Mouse (Mus musculus): ENCODE data around the gene Ppip5k2. TPM values are rescaled to one million over a fixed set of nuclear protein-coding genes. Genes with fewer than 3 reads are reported as not detected.

The Ppip5k2 gene
- polyA plus RNA-seq, 1 experiment from 2014 or later: 47.8 TPM

DNA sequence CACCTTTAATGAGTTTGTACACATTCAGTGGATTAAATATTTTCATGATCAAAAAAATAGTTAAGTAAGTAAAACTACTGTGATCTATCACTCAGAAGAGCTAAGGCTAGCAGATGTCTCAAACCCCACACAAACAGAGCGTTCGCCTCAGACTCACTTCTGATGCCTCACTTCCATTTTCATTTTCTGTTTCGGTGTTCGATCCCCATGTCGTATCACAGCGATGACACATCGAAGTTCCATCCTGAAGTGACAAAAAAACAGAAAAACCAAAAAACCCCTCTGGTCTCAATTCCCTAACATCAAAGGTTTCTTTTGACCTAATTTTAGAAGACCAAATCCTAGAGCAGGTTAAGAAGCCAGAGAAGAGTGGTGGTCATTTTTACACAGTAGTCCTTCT is 23.9 kb downstream of the Ppip5k2 start:
- no peak for ATAC-seq (ENCODE audit: insufficient number of reproducible peaks, insufficient read depth, low FRiP score, low read depth)
- H3K4me1 ChIP-seq (ENCODE audit: control insufficient read depth, insufficient read depth, low read length): no peaks in the 10 kb centered on the region
- WGBS: 92% methylated on average over 7 of the region's 7 CpGs
- H3K36me3 ChIP-seq (ENCODE audit: control insufficient read depth, insufficient read depth, low read length): peaks cover 35% of the 10 kb centered on the region
- H3K27ac ChIP-seq (ENCODE audit: low read length): no peak overlapping the region
- H3K9ac ChIP-seq (replicated peaks; ENCODE audit: low read depth, low read length): no peak overlapping the region
- H3K4me3 ChIP-seq (ENCODE audit: low read depth, low read length): no peak overlapping the region
- H3K4me2 ChIP-seq (replicated peaks; ENCODE audit: low read depth, low read length): no peak overlapping the region
- no peaks in the 10 kb centered on the region for H3K27me3 ChIP-seq (ENCODE audit: control insufficient read depth, insufficient read depth, low read length)
- no peaks in the 10 kb centered on the region for H3K9me3 ChIP-seq (ENCODE audit: control insufficient read depth, low read depth, low read length)

- Histone ChIP-seq H3K36me3 (ENCODE audit: control insufficient read depth, insufficient read depth, low read length) (peaks cover 38% of the 10 kb centered on the region), H3K27ac (ENCODE audit: low read length) (no peak overlapping the region), H3K4me3 (ENCODE audit: low read depth, low read length) (no peak overlapping the region), H3K4me1 (ENCODE audit: control insufficient read depth, insufficient read depth, low read length) (no peaks in the 10 kb centered on the region), H3K9me3 (ENCODE audit: control insufficient read depth, low read depth, low read length) (no peaks in the 10 kb centered on the region), H3K4me2 (replicated peaks; ENCODE audit: low read depth, low read length) (no peak overlapping the region), H3K9ac (replicated peaks; ENCODE audit: low read depth, low read length) (no peak overlapping the region), H3K27me3 (ENCODE audit: control insufficient read depth, insufficient read depth, low read length) (no peaks in the 10 kb centered on the region)
- WGBS: 89% methylated on average over 4 of the region's 4 CpGs
- no peak for ATAC-seq (ENCODE audit: insufficient number of reproducible peaks, insufficient read depth, low FRiP score, low read depth)
Observed at GRCm38 (mm10) chr1:97745712-97746111, 24.5 kb downstream of the Ppip5k2 start.

DNA sequence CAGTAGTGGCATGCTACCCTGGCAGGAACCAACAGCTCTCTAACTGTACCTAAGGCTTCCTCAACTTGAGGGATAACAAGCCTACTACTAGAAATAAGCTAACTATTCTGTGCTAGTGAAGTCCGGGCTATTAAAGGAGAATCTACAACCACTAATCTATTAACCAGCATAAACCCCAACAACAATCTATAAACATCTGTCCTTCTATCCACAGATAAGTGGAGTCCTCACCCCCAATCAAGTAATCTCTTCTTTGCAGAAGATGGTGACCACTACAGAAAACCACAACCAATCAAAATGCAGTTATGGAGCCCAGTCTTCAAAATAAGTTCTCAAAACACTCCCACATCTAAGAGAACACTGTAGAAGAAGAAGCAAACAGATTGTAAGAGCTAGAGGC is 27.1 kb downstream of the Ppip5k2 start:
- no peaks in the 10 kb centered on the region for H3K27me3 ChIP-seq (ENCODE audit: control insufficient read depth, insufficient read depth, low read length)
- ATAC-seq (ENCODE audit: insufficient number of reproducible peaks, insufficient read depth, low FRiP score, low read depth): no peak
- no peak overlapping the region for H3K27ac ChIP-seq (ENCODE audit: low read length)
- no peak overlapping the region for H3K4me3 ChIP-seq (ENCODE audit: low read depth, low read length)
- H3K4me2 ChIP-seq (replicated peaks; ENCODE audit: low read depth, low read length): no peak overlapping the region
- 100% methylated on average over 1 of the region's 1 CpGs for WGBS
- no peaks in the 10 kb centered on the region for H3K4me1 ChIP-seq (ENCODE audit: control insufficient read depth, insufficient read depth, low read length)
- H3K9ac ChIP-seq (replicated peaks; ENCODE audit: low read depth, low read length): no peak overlapping the region
- H3K36me3 ChIP-seq (ENCODE audit: control insufficient read depth, insufficient read depth, low read length): peaks cover 39% of the 10 kb centered on the region
- no peaks in the 10 kb centered on the region for H3K9me3 ChIP-seq (ENCODE audit: control insufficient read depth, low read depth, low read length)

DNA sequence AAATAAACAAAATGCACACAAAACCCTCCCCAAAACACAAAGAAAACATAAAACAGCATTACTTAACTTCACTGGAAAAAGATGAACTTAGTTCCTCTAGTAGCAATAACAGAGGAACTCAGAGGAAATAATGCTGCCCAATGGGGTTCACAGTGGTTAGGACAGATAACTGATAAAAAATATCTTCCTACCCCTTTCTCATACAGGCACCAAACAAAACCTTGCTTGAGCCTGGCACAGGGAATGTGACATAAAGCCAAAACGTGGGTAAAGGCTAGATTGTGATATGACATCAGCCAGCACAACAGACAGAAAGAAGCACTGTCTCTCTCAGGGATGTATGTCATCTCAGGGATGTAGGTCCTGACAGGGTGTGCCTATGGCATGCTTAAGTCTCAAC is 40.9 kb downstream of the Ppip5k2 start:
- Histone ChIP-seq H3K27ac (ENCODE audit: low read length) (no peak overlapping the region), H3K4me1 (ENCODE audit: control insufficient read depth, insufficient read depth, low read length) (no peaks in the 10 kb centered on the region), H3K4me3 (ENCODE audit: low read depth, low read length) (no peak overlapping the region), H3K9me3 (ENCODE audit: control insufficient read depth, low read depth, low read length) (no peaks in the 10 kb centered on the region), H3K4me2 (replicated peaks; ENCODE audit: low read depth, low read length) (no peak overlapping the region), H3K9ac (replicated peaks; ENCODE audit: low read depth, low read length) (no peak overlapping the region), H3K27me3 (ENCODE audit: control insufficient read depth, insufficient read depth, low read length) (no peaks in the 10 kb centered on the region), H3K36me3 (ENCODE audit: control insufficient read depth, insufficient read depth, low read length) (peaks cover 21% of the 10 kb centered on the region)
- no peak for ATAC-seq (ENCODE audit: insufficient number of reproducible peaks, insufficient read depth, low FRiP score, low read depth)
- WGBS: 80% methylated on average over 1 of the region's 1 CpGs

DNA sequence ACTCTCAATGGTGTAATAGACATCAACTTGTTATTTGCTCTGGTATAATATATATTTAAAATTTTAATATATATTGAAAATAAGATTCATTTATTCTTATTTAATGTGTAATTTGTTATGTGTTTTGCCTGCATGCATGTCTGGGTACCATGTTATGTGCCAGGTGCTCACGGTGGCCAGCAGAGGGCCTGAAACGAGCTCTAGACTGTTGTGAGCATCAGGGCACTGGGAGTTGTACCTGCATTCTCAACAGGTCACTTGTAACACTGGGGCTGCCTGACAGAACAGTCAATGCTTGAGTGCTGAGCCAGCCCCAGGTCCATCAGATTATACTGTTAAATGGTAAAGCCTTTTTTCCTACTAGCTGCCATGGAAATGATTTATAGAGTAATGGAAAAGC is 43.5 kb downstream of the Ppip5k2 start:
- Histone ChIP-seq H3K9me3 (ENCODE audit: control insufficient read depth, low read depth, low read length) (no peaks in the 10 kb centered on the region), H3K4me3 (ENCODE audit: low read depth, low read length) (no peak overlapping the region), H3K4me2 (replicated peaks; ENCODE audit: low read depth, low read length) (no peak overlapping the region), H3K4me1 (ENCODE audit: control insufficient read depth, insufficient read depth, low read length) (no peaks in the 10 kb centered on the region), H3K36me3 (ENCODE audit: control insufficient read depth, insufficient read depth, low read length) (peaks cover 27% of the 10 kb centered on the region), H3K27me3 (ENCODE audit: control insufficient read depth, insufficient read depth, low read length) (no peaks in the 10 kb centered on the region), H3K9ac (replicated peaks; ENCODE audit: low read depth, low read length) (no peak overlapping the region), H3K27ac (ENCODE audit: low read length) (no peak overlapping the region)
- ATAC-seq (ENCODE audit: insufficient number of reproducible peaks, insufficient read depth, low FRiP score, low read depth): no peak
- WGBS: 65% methylated on average over 2 of the region's 2 CpGs

DNA sequence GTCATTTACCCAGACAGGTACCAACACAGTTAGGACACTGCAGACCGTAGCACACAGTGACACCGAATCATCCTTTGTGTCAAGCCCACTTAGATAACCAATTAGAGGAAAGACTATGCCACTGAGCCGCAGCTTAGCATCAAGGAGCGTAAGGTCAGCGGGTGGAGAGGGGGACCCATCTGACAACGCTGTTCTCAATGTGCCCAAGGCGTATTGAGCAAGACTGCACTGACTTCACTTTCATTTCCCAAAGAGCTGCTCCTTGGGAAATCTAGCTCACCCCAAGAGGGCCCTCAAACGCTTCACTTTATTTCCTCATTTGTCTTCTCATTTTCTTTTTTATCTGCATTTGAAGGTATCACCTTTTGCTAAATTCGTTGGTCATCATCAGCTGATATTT is 51.8 kb downstream of the Ppip5k2 start:
- WGBS: 88% methylated on average over 9 of the region's 9 CpGs
- Histone ChIP-seq H3K27ac (ENCODE audit: low read length) (no peak overlapping the region), H3K27me3 (ENCODE audit: control insufficient read depth, insufficient read depth, low read length) (no peaks in the 10 kb centered on the region), H3K9me3 (ENCODE audit: control insufficient read depth, low read depth, low read length) (no peaks in the 10 kb centered on the region), H3K4me1 (ENCODE audit: control insufficient read depth, insufficient read depth, low read length) (no peaks in the 10 kb centered on the region), H3K4me3 (ENCODE audit: low read depth, low read length) (no peak overlapping the region), H3K36me3 (ENCODE audit: control insufficient read depth, insufficient read depth, low read length) (peaks cover 30% of the 10 kb centered on the region), H3K4me2 (replicated peaks; ENCODE audit: low read depth, low read length) (no peak overlapping the region), H3K9ac (replicated peaks; ENCODE audit: low read depth, low read length) (no peak overlapping the region)
- no peak for ATAC-seq (ENCODE audit: insufficient number of reproducible peaks, insufficient read depth, low FRiP score, low read depth)

- Histone ChIP-seq H3K9ac (replicated peaks; ENCODE audit: low read depth, low read length) (no peak overlapping the region), H3K36me3 (ENCODE audit: control insufficient read depth, insufficient read depth, low read length) (peaks cover 17% of the 10 kb centered on the region), H3K4me3 (ENCODE audit: low read depth, low read length) (no peak overlapping the region), H3K27ac (ENCODE audit: low read length) (no peak overlapping the region), H3K9me3 (ENCODE audit: control insufficient read depth, low read depth, low read length) (no peaks in the 10 kb centered on the region), H3K4me2 (replicated peaks; ENCODE audit: low read depth, low read length) (no peak overlapping the region), H3K4me1 (ENCODE audit: control insufficient read depth, insufficient read depth, low read length) (no peaks in the 10 kb centered on the region), H3K27me3 (ENCODE audit: control insufficient read depth, insufficient read depth, low read length) (no peaks in the 10 kb centered on the region)
- WGBS: 83% methylated on average over 11 of the region's 11 CpGs
- no peak for ATAC-seq (ENCODE audit: insufficient number of reproducible peaks, insufficient read depth, low FRiP score, low read depth)
Observed at GRCm38 (mm10) chr1:97714334-97714868, 55.8 kb downstream of the Ppip5k2 start.

GRCm38 (mm10) chr1:97710520-97710919 is 59.7 kb downstream of the Ppip5k2 start:
- no peak overlapping the region for H3K4me3 ChIP-seq (ENCODE audit: low read depth, low read length)
- no peak overlapping the region for H3K27ac ChIP-seq (ENCODE audit: low read length)
- no peaks in the 10 kb centered on the region for H3K9me3 ChIP-seq (ENCODE audit: control insufficient read depth, low read depth, low read length)
- H3K4me2 ChIP-seq (replicated peaks; ENCODE audit: low read depth, low read length): no peak overlapping the region
- H3K4me1 ChIP-seq (ENCODE audit: control insufficient read depth, insufficient read depth, low read length): 0 out of 2 replicates have a peak, but pooled peaks cover 3% of the 10 kb centered on the region
- H3K27me3 ChIP-seq (ENCODE audit: control insufficient read depth, insufficient read depth, low read length): no peaks in the 10 kb centered on the region
- ATAC-seq (ENCODE audit: insufficient number of reproducible peaks, insufficient read depth, low FRiP score, low read depth): no peak
- 67% methylated on average over 3 of the region's 3 CpGs for WGBS
- peaks cover 11% of the 10 kb centered on the region for H3K36me3 ChIP-seq (ENCODE audit: control insufficient read depth, insufficient read depth, low read length)
- no peak overlapping the region for H3K9ac ChIP-seq (replicated peaks; ENCODE audit: low read depth, low read length)

DNA sequence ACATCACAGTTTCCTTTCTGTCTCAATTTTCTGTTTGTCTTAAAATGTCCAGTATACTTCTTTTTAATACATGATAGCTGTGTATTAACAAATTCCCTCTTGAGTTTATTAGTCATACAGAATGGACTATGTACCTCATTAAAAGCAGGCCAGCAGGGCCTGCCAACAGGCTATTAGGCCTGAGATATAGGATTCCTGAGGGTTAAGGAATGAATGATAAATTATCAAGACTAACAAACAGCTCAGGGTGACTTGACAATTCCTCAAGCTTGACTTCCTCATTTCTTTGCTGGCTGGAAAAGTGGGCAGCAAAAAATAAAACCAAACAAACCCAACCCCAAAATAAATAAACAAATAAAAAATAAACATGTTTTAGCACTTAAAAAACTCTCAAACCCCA is 64.8 kb downstream of the Ppip5k2 start:
- Histone ChIP-seq H3K36me3 (ENCODE audit: control insufficient read depth, insufficient read depth, low read length) (peaks cover 9% of the 10 kb centered on the region), H3K9me3 (ENCODE audit: control insufficient read depth, low read depth, low read length) (no peaks in the 10 kb centered on the region), H3K4me1 (ENCODE audit: control insufficient read depth, insufficient read depth, low read length) (0 out of 2 replicates have a peak, but pooled peaks cover 3% of the 10 kb centered on the region), H3K4me2 (replicated peaks; ENCODE audit: low read depth, low read length) (no peak overlapping the region), H3K27ac (ENCODE audit: low read length) (no peak overlapping the region), H3K4me3 (ENCODE audit: low read depth, low read length) (no peak overlapping the region), H3K27me3 (ENCODE audit: control insufficient read depth, insufficient read depth, low read length) (no peaks in the 10 kb centered on the region), H3K9ac (replicated peaks; ENCODE audit: low read depth, low read length) (no peak overlapping the region)
- no peak for ATAC-seq (ENCODE audit: insufficient number of reproducible peaks, insufficient read depth, low FRiP score, low read depth)
